Mouse (Mus musculus) heart, postnatal 0 days (tissue): ENCODE results near the gene Itpa. TPM values are rescaled to one million over a fixed set of nuclear protein-coding genes. Genes with fewer than 3 reads are reported as not detected.

ENCODE experiments used
- ATAC-seq: fragments of 200-750 bp; cut with Nextera tagmentation; 2 replicates; pipeline ENCODE4 v1.8.0; 2017; ENCODE audit warnings: low read depth, moderate number of reproducible peaks, moderate library complexity; ENCODE audit not compliant: insufficient read depth
- DNase-seq: peaks from one replicate; pipeline ENCODE4 v3.0.0-alpha.2; 2016; ENCODE audit warnings: low spot score
- H3K27ac ChIP-seq: fragments of 300-500 bp; sonication (generic); 2 replicates; pipeline ENCODE4 v1.5.1; 2014; ENCODE audit warnings: low read depth, mild to moderate bottlenecking
- H3K27me3 ChIP-seq: fragments of 300-500 bp; sonication (generic); 2 replicates; pipeline ENCODE4 v1.6.1; 2014; ENCODE audit warnings: low read length, mixed read lengths; ENCODE audit not compliant: control insufficient read depth, insufficient read depth
- H3K36me3 ChIP-seq: fragments of 300-500 bp; sonication (generic); replicated peaks from 2 replicates; pipeline ENCODE4 v1.6.1; 2014; ENCODE audit warnings: low read length, mixed read lengths; ENCODE audit not compliant: control insufficient read depth, insufficient read depth
- H3K4me1 ChIP-seq: fragments of 300-500 bp; sonication (generic); 2 replicates; pipeline ENCODE4 v1.6.1; 2014; ENCODE audit warnings: antibody characterized with exemption; ENCODE audit not compliant: control insufficient read depth, insufficient read depth
- H3K4me2 ChIP-seq: fragments of 300-500 bp; sonication (generic); 2 replicates; pipeline ENCODE4 v1.6.1; 2014; ENCODE audit warnings: low read depth, mild to moderate bottlenecking, low read length, moderate library complexity
- H3K4me3 ChIP-seq: fragments of 300-500 bp; sonication (generic); 2 replicates; pipeline ENCODE4 v1.5.1; 2014; ENCODE audit warnings: low read depth, low read length
- H3K9ac ChIP-seq: fragments of 300-500 bp; sonication (generic); replicated peaks from 2 replicates; pipeline ENCODE4 v1.6.1; 2014; ENCODE audit warnings: low read depth, low read length, mixed read lengths
- H3K9me3 ChIP-seq: fragments of 300-500 bp; sonication (generic); replicated peaks from 2 replicates; pipeline ENCODE4 v1.6.1; 2016; ENCODE audit warnings: low read length; ENCODE audit not compliant: control insufficient read depth
- CTCF ChIP-seq: IDR thresholded peaks from 2 replicates; pipeline ENCODE4 v1.5.1; 2016; ENCODE audit warnings: antibody characterized with exemption, control low read depth, low read depth
- EP300 ChIP-seq: IDR thresholded peaks from 2 replicates; pipeline ENCODE4 v1.6.1; 2016; ENCODE audit warnings: antibody characterized with exemption, low read depth
- WGBS: fragments of 180-500 bp; shearing (Covaris S2); extraction: QIAGEN DNeasy Blood & Tissue Kit; methylation state at CpG from one replicate; pipeline ENCODE4 v1.1.7; 2014; 5-methylcytosine and 5-hydroxymethylcytosine counted together
- polyA plus RNA-seq: library from polyadenylated mRNA; unstranded; fragments of >200 nt; fragmentation: Nextera tagmentation; extraction: Ambion mirVana; gene quantifications from 2 replicates; pipeline ENCODE4 v1.2.1, GENCODE M21; 2015
- total RNA-seq: library from RNA; depleted of rRNA; stranded (reverse); fragments of >200 nt; gene quantifications from 2 replicates; pipeline ENCODE4 v1.2.3, GENCODE M21; 2014; ENCODE audit warnings: low replicate concordance

Gene Itpa
- total and polyA plus RNA-seq, 2 experiments from 2014 or later: 67.3 to 100 TPM

DNA sequence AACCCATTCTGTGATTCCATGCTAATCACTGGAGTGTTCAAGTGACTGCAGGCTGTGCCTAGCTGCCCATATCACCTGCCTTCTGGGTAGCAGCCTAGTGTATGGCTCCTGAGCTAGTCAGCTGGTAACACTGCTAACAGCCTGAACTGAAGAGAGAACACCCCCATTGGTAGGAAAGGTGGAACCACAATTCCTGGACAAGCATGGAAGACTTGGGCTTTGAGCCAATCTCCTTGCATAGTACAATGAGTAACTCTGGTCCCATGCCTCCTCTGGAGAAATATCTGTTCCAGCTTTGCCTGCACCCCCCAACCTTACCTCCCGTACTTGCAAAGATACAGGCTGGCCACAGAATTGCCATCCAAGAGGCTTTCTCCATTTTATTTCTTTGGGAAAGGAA, 35.0 kb upstream of the Itpa start:
- Histone ChIP-seq H3K9ac (no peak overlapping the region), H3K36me3 (peaks cover 3% of the 10 kb centered on the region), H3K9me3 (no peaks in the 10 kb centered on the region), H3K4me1 (peaks cover 20% of the 10 kb centered on the region), H3K27ac (no peak overlapping the region), H3K27me3 (peaks cover 36% of the 10 kb centered on the region), H3K4me2 (no peak overlapping the region), H3K4me3 (no peak overlapping the region)
- no peak for TF ChIP-seq EP300
- TF ChIP-seq CTCF: no peak
- ATAC-seq (no peak), DNase-seq (no peak)
- 67% methylated on average over 1 of the region's 1 CpGs for WGBS

DNA sequence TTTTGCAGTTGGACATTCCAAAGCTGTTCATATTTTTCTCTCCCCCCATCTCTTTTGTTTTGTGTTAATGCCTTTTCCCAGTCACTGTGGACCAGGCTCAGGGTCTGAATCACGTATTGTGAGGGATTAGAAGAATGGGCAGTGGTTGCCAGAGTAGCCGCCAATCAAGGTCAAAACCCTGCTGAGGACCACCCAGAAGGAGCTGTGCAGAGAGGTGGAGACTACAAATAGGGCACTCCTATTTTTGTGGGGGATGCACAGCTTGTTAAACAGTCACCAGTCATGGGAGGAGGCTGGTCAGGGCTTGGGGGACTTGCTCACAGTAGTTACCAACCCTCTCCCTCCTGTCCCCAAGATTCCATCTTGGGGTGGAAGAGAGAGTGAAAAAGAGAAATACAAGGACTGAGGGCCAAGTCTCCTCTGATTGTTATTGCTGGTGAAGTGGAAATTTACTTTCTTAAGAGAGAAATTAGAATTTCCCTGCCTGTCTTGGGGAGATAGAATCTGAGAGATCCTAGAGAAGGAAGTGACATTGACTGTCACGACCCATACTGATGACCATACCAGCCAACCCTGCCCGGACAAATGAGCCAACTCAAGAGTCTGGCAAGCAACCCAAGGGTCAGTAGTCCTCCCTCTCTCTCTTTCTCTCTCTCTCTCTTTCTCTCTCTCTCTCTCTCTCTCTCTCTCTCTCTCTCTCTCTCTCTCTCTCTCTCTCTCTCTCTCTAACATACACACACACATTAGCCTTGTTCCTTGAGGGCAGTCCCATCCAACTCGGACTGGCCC, 34.3 kb upstream of the Itpa start:
- Histone ChIP-seq H3K4me3 (no peak overlapping the region), H3K4me2 (no peak overlapping the region), H3K9ac (no peak overlapping the region), H3K4me1 (peaks cover 20% of the 10 kb centered on the region), H3K9me3 (no peaks in the 10 kb centered on the region), H3K27ac (no peak overlapping the region), H3K27me3 (peaks cover 41% of the 10 kb centered on the region), H3K36me3 (no peaks in the 10 kb centered on the region)
- TF ChIP-seq CTCF: no peak
- no peak for TF ChIP-seq EP300
- WGBS: 54% methylated on average over 5 of the region's 5 CpGs
- ATAC-seq: no peak
- DNase-seq: no peak

DNA sequence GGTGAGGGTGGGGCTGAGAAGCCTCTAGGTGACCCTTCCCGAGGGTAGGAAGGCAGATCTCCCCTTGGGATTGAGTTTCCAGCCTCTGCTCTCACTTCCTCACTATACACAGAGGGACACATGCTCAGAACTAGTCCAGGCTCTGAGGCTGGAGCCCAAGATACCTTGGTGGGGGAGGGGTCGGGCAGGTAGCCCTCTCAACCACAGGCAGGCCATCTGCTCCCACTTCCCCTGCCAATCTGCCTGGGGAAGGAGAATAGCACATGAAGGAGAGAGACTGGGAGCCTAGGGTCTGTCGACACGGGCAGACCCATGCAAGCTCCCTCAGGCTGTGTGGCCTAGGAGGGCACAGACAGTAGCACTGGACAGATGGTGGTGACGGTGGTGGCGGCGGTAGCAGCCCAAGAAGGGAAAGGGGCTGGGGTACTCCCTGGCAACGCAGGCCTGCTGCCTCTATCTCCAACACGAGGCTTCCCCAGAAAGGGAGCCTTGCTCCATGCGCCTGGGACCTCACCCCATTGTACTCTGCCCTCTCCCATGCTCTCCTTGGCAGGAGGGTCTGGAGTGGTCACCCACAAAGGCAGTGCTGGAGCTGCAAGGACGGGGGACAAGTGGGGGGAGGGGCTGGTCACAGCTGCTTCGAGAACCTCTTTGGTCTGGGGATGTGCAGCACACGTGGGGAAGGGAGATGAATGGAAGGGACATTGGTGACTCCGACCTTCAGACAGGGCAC, 33.2 kb upstream of the Itpa start:
- H3K9me3 ChIP-seq: no peaks in the 10 kb centered on the region

DNA sequence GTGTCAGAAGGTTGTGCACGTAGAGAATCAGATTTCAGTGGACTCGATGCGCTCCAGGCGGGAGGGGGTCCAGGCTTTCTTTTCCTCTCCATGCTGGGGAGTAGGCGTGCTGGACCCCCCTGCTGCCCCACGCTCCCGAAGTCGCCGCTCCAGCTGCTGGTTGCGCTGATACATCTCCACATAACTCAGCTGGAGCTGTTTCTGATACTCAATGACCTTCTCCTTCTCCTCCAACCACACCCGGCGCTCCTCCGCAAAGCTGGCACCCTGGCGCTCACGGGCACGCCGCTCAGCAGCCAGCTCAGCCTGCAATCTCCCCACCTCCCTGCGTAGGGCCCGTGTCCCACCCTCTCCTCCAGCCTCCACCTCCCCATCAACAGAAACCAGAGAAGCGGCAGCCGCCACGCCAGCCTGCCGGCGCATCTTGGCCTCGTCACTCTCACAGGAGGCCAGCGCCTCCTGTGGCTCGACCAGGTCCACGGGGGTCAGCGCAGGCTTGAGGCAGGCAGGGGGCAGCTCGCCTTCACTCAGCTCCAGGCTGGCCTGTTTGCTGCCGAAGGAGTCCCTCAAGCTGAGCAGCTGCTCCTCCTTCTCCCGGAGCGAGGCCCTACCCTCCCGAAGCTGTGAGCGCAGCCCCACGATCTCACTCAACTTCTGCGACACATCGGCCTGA, 32.5 kb upstream of the Itpa start:
- no peak for TF ChIP-seq EP300
- peak; percentile 43 for TF ChIP-seq CTCF
- 4% methylated on average over 38 of the region's 38 CpGs for WGBS
- peak overlapping the region; percentile 22; the same call in 1 of the 2 replicates for H3K9ac ChIP-seq
- no peaks in the 10 kb centered on the region for H3K36me3 ChIP-seq
- ATAC-seq: peak; percentile 53
- no peaks in the 10 kb centered on the region for H3K9me3 ChIP-seq
- peaks cover 12% of the 10 kb centered on the region; the same call in 1 of the 2 replicates for H3K4me1 ChIP-seq
- no peak overlapping the region for H3K27ac ChIP-seq
- peaks cover 41% of the 10 kb centered on the region for H3K27me3 ChIP-seq
- peak overlapping the region; percentile 58 for H3K4me2 ChIP-seq
- H3K4me3 ChIP-seq: peak overlapping the region; percentile 34
- peak; percentile 24 for DNase-seq

More for the DNA sequence above, 33.2 kb upstream of the Itpa start:
- peak overlapping the region; percentile 58 for H3K4me2 ChIP-seq
- ATAC-seq (0 out of 2 replicates have a peak, but pooled peaks have one; percentile 7), DNase-seq (no peak)
- TF ChIP-seq CTCF (no peak), EP300 (no peak)
- H3K27me3 ChIP-seq: peaks cover 41% of the 10 kb centered on the region
- WGBS: 23% methylated on average over 14 of the region's 14 CpGs
- peaks cover 14% of the 10 kb centered on the region for H3K4me1 ChIP-seq
- no peak overlapping the region for H3K9ac ChIP-seq
- H3K4me3 ChIP-seq: peak overlapping the region; percentile 34
- H3K27ac ChIP-seq: no peak overlapping the region
- no peaks in the 10 kb centered on the region for H3K36me3 ChIP-seq

DNA sequence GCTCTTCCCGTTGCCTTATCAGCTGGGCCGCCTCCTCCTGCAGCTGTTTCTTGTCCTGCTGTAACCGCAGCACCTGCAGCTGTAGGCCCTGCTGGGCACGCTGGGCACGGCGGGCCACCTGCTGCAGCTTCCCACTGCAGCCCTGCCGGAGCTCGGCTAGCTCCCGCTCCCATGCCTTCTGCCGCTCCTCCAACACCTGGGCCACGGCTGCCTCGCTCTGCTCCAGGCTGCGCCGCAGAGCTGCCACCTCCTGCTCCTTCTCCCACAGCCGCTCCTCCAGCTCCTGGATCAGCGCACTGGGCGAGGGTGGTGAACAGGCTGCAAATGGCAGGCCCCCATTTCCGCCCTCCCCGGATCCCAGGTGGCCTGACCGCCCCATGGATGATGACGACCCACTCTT, 31.6 kb upstream of the Itpa start:
- WGBS: 27% methylated on average over 21 of the region's 21 CpGs
- no peak overlapping the region for H3K27ac ChIP-seq
- ATAC-seq: no peak
- H3K4me2 ChIP-seq: peak overlapping the region; percentile 58; the same call in 1 of the 2 replicates
- H3K4me1 ChIP-seq: peaks cover 12% of the 10 kb centered on the region; the same call in 1 of the 2 replicates
- peaks cover 41% of the 10 kb centered on the region for H3K27me3 ChIP-seq
- no peak for DNase-seq
- H3K9me3 ChIP-seq: no peaks in the 10 kb centered on the region
- peak overlapping the region; percentile 11; the same call in 1 of the 2 replicates for H3K4me3 ChIP-seq
- TF ChIP-seq CTCF (no peak), EP300 (no peak)
- H3K36me3 ChIP-seq: no peaks in the 10 kb centered on the region
- H3K9ac ChIP-seq: no peak overlapping the region; the same call in 1 of the 2 replicates
